Mouse (Mus musculus): ENCODE results near the gene Ccdc194.

DNA sequence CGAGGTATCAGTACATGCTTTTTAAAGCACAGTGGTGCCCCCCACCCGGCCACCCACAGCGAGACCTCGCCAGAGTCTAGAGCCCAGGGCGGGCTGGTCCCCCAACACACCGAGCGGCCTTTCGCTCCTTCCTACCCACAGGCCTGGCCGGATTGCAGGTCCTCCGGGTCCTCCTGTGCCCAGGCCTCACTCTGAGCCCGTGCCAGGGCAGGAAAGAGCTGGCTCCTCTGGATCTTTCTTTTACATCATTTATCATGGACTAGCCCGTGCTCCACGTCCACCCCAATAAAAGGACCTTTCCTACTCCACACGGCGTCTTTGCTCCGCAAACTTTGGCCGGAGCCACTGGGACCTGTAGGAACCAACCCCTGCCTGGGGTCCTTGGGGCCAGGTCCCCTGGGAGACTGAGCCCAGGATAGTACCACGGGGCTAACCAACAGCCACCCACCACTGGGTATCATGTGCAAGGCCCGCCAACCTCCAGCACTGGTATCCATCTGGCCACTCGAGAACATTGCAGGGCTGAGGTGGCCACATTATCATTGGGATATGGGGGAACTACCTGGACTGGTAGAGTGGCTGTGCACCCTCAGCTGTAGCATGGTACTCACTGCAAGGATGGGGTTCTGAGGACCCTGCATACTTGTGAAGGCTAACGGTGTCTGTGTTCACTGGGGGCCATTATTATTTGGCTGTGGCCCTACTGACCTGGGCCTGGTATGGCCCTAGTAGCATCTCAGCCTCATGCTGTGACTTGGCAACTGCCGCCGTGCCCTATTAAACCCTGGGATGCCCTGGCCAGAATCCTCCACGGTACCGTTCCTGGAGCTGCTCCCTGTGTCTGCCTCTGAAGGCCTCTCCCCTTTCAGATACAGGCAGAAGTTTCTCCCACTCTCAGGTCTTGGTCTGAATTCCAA lies 50.5 kb downstream of the Ccdc194 start:
- TF ChIP-seq CTCF (IDR thresholded peaks at IDR 0.05; ENCODE audit: control insufficient read depth, insufficient read depth, low read length) (no peak), POLR2A (IDR thresholded peaks at IDR 0.05; ENCODE audit: borderline replicate concordance, control insufficient read depth, low read depth, low read length) (no peak)

All from bone marrow, adult 2 months (tissue).